Mouse (Mus musculus): Measurements from ENCODE around the gene Vmn2r63. TPM values are rescaled to one million over a fixed set of nuclear protein-coding genes. Genes with fewer than 3 reads are reported as not detected.
"Not testable (repeated sequence)": the region's sequence is repeated elsewhere in the genome, so short reads cannot be mapped to it uniquely, and the experiment has no call there.

Gene Vmn2r63
- not detected in 2 replicates for polyA plus RNA-seq (2015; fragmentation: Nextera tagmentation; extraction: Ambion mirVana)

DNA sequence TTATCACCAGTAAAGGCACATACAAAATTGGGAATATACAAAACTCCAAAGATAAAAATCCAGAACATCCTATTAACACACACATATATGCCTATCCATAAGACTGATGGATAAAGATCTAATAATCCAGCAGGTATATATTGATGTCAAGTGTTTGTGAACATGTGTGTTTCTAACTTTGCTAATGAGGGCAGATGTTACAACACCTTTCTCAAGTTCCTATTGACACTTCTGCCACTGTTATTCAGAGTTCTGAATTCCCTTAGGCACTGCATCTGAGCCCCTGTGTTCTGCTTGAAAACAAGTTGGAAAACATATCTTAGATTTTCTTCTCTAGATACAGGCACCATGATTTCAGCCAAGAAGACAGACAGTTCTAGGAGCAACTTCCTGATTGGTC, at the start of gene Vmn2r63:
TSS of gene Vmn2r63 (minus strand) at position 101 of the 400 bp plus-strand sequence.
- DNase-seq (ENCODE audit: low spot score); H3K4me1 ChIP-seq (replicated peaks; ENCODE audit: insufficient read depth, low read length); H3K9ac ChIP-seq (ENCODE audit: low read depth, low read length); ATAC-seq (replicated peaks; ENCODE audit: low FRiP score, low read depth); H3K36me3 ChIP-seq (ENCODE audit: insufficient read depth, low read length); H3K4me3 ChIP-seq (replicated peaks; ENCODE audit: low read depth, low read length); H3K4me2 ChIP-seq (ENCODE audit: low read length); H3K9me3 ChIP-seq (replicated peaks; ENCODE audit: low read length); H3K27me3 ChIP-seq (ENCODE audit: insufficient read depth, low read length); H3K27ac ChIP-seq: not testable (repeated sequence)

DNA sequence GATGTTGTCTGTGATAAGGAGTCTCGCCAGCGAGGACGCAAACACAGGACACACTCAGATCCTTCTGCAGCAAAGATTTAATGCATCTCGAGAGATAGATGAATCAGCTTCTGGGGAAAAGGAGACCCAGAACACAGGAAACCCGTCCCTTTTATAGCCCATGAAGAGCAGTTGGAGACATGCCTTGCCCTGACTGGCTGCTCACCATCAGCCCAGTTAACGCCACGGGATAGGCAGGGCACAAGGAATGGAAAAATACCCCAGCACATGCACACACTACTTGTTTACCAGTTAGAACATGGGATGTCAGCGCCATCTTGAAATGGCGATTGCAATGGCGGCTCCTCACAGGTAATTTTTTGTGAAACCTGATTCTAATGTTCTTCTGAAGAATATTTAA, 47.1 kb upstream of the Vmn2r63 start:
- Histone ChIP-seq H3K27me3 (ENCODE audit: insufficient read depth, low read length) (no peaks in the 10 kb centered on the region), H3K4me1 (replicated peaks; ENCODE audit: insufficient read depth, low read length) (no peaks in the 10 kb centered on the region), H3K4me2 (ENCODE audit: low read length) (no peak overlapping the region), H3K4me3 (replicated peaks; ENCODE audit: low read depth, low read length) (no peak overlapping the region), H3K9me3 (replicated peaks; ENCODE audit: low read length) (peaks cover 9% of the 10 kb centered on the region; the same call in 1 of the 2 replicates), H3K36me3 (ENCODE audit: insufficient read depth, low read length) (no peaks in the 10 kb centered on the region), H3K9ac (ENCODE audit: low read depth, low read length) (no peak overlapping the region), H3K27ac (no peak overlapping the region)
- no peak for TF ChIP-seq CTCF (IDR thresholded peaks at IDR 0.05; ENCODE audit: low read depth)
- WGBS = 90% methylated on average over 10 of the region's 10 CpGs
- ATAC-seq (replicated peaks; ENCODE audit: low FRiP score, low read depth) = no peak
- no peak for DNase-seq (ENCODE audit: low spot score)

DNA sequence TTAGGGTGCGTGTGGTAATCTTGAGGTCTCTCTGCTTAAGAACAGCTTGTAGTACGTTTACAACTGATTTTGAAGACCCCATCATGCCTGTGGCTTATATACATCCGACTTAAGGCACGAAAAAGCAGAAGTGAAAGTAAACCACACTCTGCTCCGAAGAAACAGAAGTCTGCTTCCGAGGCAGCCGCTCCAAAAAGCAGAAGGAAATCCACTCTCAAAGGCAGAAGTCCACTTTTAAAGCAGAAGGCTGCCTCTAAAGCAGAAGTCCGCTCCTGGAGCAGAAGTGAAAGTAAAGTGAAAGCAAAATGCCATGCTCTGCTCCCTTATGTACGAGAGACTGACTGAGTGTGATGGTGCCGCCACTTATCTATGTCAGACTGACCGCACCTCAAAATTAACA, 46.5 kb upstream of the Vmn2r63 start:
- DNase-seq (ENCODE audit: low spot score) (no peak), ATAC-seq (replicated peaks; ENCODE audit: low FRiP score, low read depth) (no peak)
- H3K4me1 ChIP-seq (replicated peaks; ENCODE audit: insufficient read depth, low read length) = no peaks in the 10 kb centered on the region
- WGBS = 84% methylated on average over 11 of the region's 11 CpGs
- H3K36me3 ChIP-seq (ENCODE audit: insufficient read depth, low read length) = no peaks in the 10 kb centered on the region
- H3K27me3 ChIP-seq (ENCODE audit: insufficient read depth, low read length) = no peaks in the 10 kb centered on the region
- no peak overlapping the region for H3K9ac ChIP-seq (ENCODE audit: low read depth, low read length)
- no peak overlapping the region for H3K27ac ChIP-seq
- H3K9me3 ChIP-seq (replicated peaks; ENCODE audit: low read length) = peaks cover 9% of the 10 kb centered on the region; the same call in 1 of the 2 replicates
- no peak overlapping the region for H3K4me2 ChIP-seq (ENCODE audit: low read length)
- no peak overlapping the region for H3K4me3 ChIP-seq (replicated peaks; ENCODE audit: low read depth, low read length)
- TF ChIP-seq CTCF (IDR thresholded peaks at IDR 0.05; ENCODE audit: low read depth) = no peak

DNA sequence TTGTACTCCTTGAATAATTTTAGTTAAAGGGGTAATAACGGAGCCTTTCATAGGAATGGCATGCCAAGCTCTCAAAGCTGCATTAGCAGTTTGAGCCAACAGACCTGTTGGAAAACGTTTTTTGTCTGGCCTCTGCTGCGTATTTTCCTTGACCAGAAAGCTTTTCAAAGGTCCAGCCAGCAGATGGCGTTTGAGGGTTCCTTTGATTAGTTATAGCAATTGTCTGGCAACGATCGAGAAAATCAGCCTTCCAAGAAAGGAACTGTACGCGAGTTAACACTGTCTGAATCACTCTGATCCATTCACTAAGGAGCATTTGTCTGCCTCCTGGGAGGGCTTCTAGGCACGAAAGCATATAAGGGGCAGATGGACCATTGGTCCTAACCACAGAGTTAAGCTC, 31.6 kb upstream of the Vmn2r63 start:
- Histone ChIP-seq H3K9ac (ENCODE audit: low read depth, low read length) (no peak overlapping the region), H3K4me1 (replicated peaks; ENCODE audit: insufficient read depth, low read length) (no peaks in the 10 kb centered on the region), H3K27me3 (ENCODE audit: insufficient read depth, low read length) (no peaks in the 10 kb centered on the region), H3K9me3 (replicated peaks; ENCODE audit: low read length) (peaks cover 4% of the 10 kb centered on the region), H3K36me3 (ENCODE audit: insufficient read depth, low read length) (no peaks in the 10 kb centered on the region), H3K4me2 (ENCODE audit: low read length) (no peak overlapping the region), H3K27ac (no peak overlapping the region), H3K4me3 (replicated peaks; ENCODE audit: low read depth, low read length) (no peak overlapping the region)
- ATAC-seq (replicated peaks; ENCODE audit: low FRiP score, low read depth) (no peak), DNase-seq (ENCODE audit: low spot score) (no peak)
- no peak for TF ChIP-seq CTCF (IDR thresholded peaks at IDR 0.05; ENCODE audit: low read depth)
- WGBS = 68% methylated on average over 9 of the region's 9 CpGs

GRCm38 (mm10) chr7:42898067-42898466, 35.6 kb downstream of the Vmn2r63 start:
- not testable (repeated sequence) for H3K36me3 ChIP-seq (ENCODE audit: insufficient read depth, low read length); DNase-seq (ENCODE audit: low spot score); H3K9me3 ChIP-seq (replicated peaks; ENCODE audit: low read length); H3K27me3 ChIP-seq (ENCODE audit: insufficient read depth, low read length); H3K4me1 ChIP-seq (replicated peaks; ENCODE audit: insufficient read depth, low read length); H3K4me3 ChIP-seq (replicated peaks; ENCODE audit: low read depth, low read length); H3K4me2 ChIP-seq (ENCODE audit: low read length); H3K27ac ChIP-seq; ATAC-seq (replicated peaks; ENCODE audit: low FRiP score, low read depth); H3K9ac ChIP-seq (ENCODE audit: low read depth, low read length)
- WGBS = 88% methylated on average over 2 of the region's 2 CpGs

GRCm38 (mm10) chr7:42878090-42878489, 55.5 kb downstream of the Vmn2r63 start:
- Histone ChIP-seq H3K9me3 (replicated peaks; ENCODE audit: low read length) (no peaks in the 10 kb centered on the region), H3K27me3 (ENCODE audit: insufficient read depth, low read length) (no peaks in the 10 kb centered on the region), H3K4me3 (replicated peaks; ENCODE audit: low read depth, low read length) (no peak overlapping the region), H3K36me3 (ENCODE audit: insufficient read depth, low read length) (no peaks in the 10 kb centered on the region), H3K9ac (ENCODE audit: low read depth, low read length) (no peak overlapping the region), H3K4me1 (replicated peaks; ENCODE audit: insufficient read depth, low read length) (no peaks in the 10 kb centered on the region), H3K27ac (no peak overlapping the region), H3K4me2 (ENCODE audit: low read length) (no peak overlapping the region)
- WGBS = 41% methylated on average over 23 of the region's 23 CpGs
- ATAC-seq (replicated peaks; ENCODE audit: low FRiP score, low read depth) (no peak), DNase-seq (ENCODE audit: low spot score) (no peak)
- TF ChIP-seq CTCF (IDR thresholded peaks at IDR 0.05; ENCODE audit: low read depth) = no peak

- 82% methylated on average over 8 of the region's 8 CpGs for WGBS
- not testable (repeated sequence) for H3K36me3 ChIP-seq (ENCODE audit: insufficient read depth, low read length); H3K27ac ChIP-seq; H3K4me1 ChIP-seq (replicated peaks; ENCODE audit: insufficient read depth, low read length); H3K4me3 ChIP-seq (replicated peaks; ENCODE audit: low read depth, low read length); DNase-seq (ENCODE audit: low spot score); H3K27me3 ChIP-seq (ENCODE audit: insufficient read depth, low read length); H3K4me2 ChIP-seq (ENCODE audit: low read length); H3K9me3 ChIP-seq (replicated peaks; ENCODE audit: low read length); ATAC-seq (replicated peaks; ENCODE audit: low FRiP score, low read depth); H3K9ac ChIP-seq (ENCODE audit: low read depth, low read length)
Observed at GRCm38 (mm10) chr7:42866801-42867458, 66.7 kb downstream of the Vmn2r63 start, which contains the start of gene Gm2381. Gene Gm2381 (minus strand): TSS chr7:42867234.

Small RNAs within 50 kb of the gene (microRNA-seq; reads per million reads assigned to microRNA genes)
- not detected for gene Gm23256

Other genes with a start within 250 kb of the Vmn2r63 start
- gene Zfp975, start 241.1 kb downstream of the Vmn2r63 start, polyA plus RNA-seq (2015; fragmentation: Nextera tagmentation; extraction: Ambion mirVana) = 5.1 and 5.7 TPM in 2 replicates
- gene Gm17067, start 206.8 kb downstream of the Vmn2r63 start, polyA plus RNA-seq (2015; fragmentation: Nextera tagmentation; extraction: Ambion mirVana) = not detected in 2 replicates
- not detected in 2 replicates for gene Vmn2r62, start 140.3 kb downstream of the Vmn2r63 start, polyA plus RNA-seq (2015; fragmentation: Nextera tagmentation; extraction: Ambion mirVana)
- gene Gm2381, start 66.6 kb downstream of the Vmn2r63 start, polyA plus RNA-seq (2015; fragmentation: Nextera tagmentation; extraction: Ambion mirVana) = not detected in 2 replicates
- gene Gm9268, start 84.9 kb upstream of the Vmn2r63 start, polyA plus RNA-seq (2015; fragmentation: Nextera tagmentation; extraction: Ambion mirVana) = not detected in 2 replicates
- not detected in 2 replicates for gene Zfp936, start 180.4 kb upstream of the Vmn2r63 start, polyA plus RNA-seq (2015; fragmentation: Nextera tagmentation; extraction: Ambion mirVana)

Measured in kidney, postnatal 0 days (tissue).